Mouse (Mus musculus) ES-E14 (cell line): ENCODE measurements around the gene Dok4.

ENCODE experiments used
- CHD2 ChIP-seq: IDR thresholded peaks from 2 replicates; pipeline ENCODE4 v1.6.1; 2014; ENCODE audit warnings: mild to moderate bottlenecking, low read depth, low read length, inconsistent platforms
- MAFK ChIP-seq: IDR thresholded peaks from 2 replicates; pipeline ENCODE4 v1.6.1; 2014; ENCODE audit warnings: mild to moderate bottlenecking, low read depth, low read length, inconsistent platforms; ENCODE audit not compliant: insufficient read depth
- ZC3H11A ChIP-seq: IDR thresholded peaks from 2 replicates; pipeline ENCODE4 v1.6.1; 2012; ENCODE audit warnings: low read depth, mild to moderate bottlenecking, inconsistent platforms, low read length, borderline replicate concordance
- ZNF384 ChIP-seq: IDR thresholded peaks from 2 replicates; pipeline ENCODE4 v1.6.1; 2012; ENCODE audit warnings: low read depth, low read length, inconsistent platforms

DNA sequence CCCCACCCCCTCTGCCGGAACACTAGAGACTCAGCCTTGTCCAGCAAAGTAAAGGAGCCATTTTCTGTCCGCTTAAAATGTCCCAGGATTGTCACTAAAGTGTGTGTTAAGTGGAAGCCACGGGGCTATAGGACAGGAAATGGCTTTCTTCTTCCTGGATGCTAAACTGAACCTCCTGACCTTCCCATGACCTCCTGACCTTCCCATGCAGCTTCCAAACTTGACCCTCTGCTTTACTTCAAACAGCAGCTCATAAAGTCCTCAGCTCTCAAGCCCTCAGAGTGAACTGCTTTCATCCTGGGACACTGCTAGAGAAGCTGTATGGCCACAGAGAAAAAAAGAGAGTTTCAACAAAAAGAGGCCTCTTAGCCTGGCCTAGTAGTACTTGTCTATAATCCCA lies 690 bp upstream of the Dok4 start:
- TF ChIP-seq CHD2 (no peak), MAFK (no peak), ZNF384 (no peak), ZC3H11A (no peak)
